Mouse (Mus musculus) kidney, embryonic 14.5 days (tissue): ENCODE measurements around the gene Vmn1r111. TPM values are rescaled to one million over a fixed set of nuclear protein-coding genes. Genes with fewer than 3 reads are reported as not detected.
"Not testable (repeated sequence)": the region's sequence is repeated elsewhere in the genome, so short reads cannot be mapped to it uniquely, and the experiment has no call there.

ENCODE experiments used
- ATAC-seq: fragments of 200-750 bp; cut with Nextera tagmentation; 2 replicates; pipeline ENCODE4 v1.8.0; 2017; ENCODE audit warnings: moderate number of reproducible peaks, mild to moderate bottlenecking, moderate TSS enrichment, moderate library complexity; ENCODE audit not compliant: low FRiP score, low TSS enrichment
- H3K27ac ChIP-seq: fragments of 300-500 bp; sonication (generic); 2 replicates; pipeline ENCODE4 v1.5.1; 2014; ENCODE audit warnings: low read depth, mild to moderate bottlenecking, low read length, moderate library complexity, mixed read lengths
- H3K27me3 ChIP-seq: fragments of 300-500 bp; sonication (generic); 2 replicates; pipeline ENCODE4 v1.6.1; 2014; ENCODE audit warnings: mild to moderate bottlenecking, low read length; ENCODE audit not compliant: control insufficient read depth, insufficient read depth
- H3K36me3 ChIP-seq: fragments of 300-500 bp; sonication (generic); 2 replicates; pipeline ENCODE4 v1.6.1; 2014; ENCODE audit warnings: low read length, mixed read lengths; ENCODE audit not compliant: control insufficient read depth, insufficient read depth
- H3K4me1 ChIP-seq: fragments of 300-500 bp; sonication (generic); 2 replicates; pipeline ENCODE4 v1.6.1; 2014; ENCODE audit warnings: low read length, mixed read lengths; ENCODE audit not compliant: control insufficient read depth, insufficient read depth
- H3K4me2 ChIP-seq: fragments of 300-500 bp; sonication (generic); replicated peaks from 2 replicates; pipeline ENCODE4 v1.6.1; 2014; ENCODE audit warnings: low read depth, mild to moderate bottlenecking, low read length
- H3K4me3 ChIP-seq: fragments of 300-500 bp; sonication (generic); 2 replicates; pipeline ENCODE4 v1.5.1; 2014; ENCODE audit warnings: mild to moderate bottlenecking, low read length
- H3K9ac ChIP-seq: fragments of 300-500 bp; sonication (generic); 2 replicates; pipeline ENCODE4 v1.6.1; 2014; ENCODE audit warnings: low read depth, mild to moderate bottlenecking, low read length, moderate library complexity
- H3K9me3 ChIP-seq: fragments of 300-500 bp; sonication (generic); 2 replicates; pipeline ENCODE4 v1.6.1; 2016; ENCODE audit warnings: low read length; ENCODE audit not compliant: control insufficient read depth
- WGBS: fragments of 180-500 bp; shearing (Covaris S2); extraction: QIAGEN DNeasy Blood & Tissue Kit; methylation state at CpG from one replicate; pipeline ENCODE4 v1.1.7; 2014; 5-methylcytosine and 5-hydroxymethylcytosine counted together
- polyA plus RNA-seq: library from polyadenylated mRNA; unstranded; fragments of >200 nt; fragmentation: Nextera tagmentation; extraction: Ambion mirVana; gene quantifications from 2 replicates; pipeline ENCODE4 v1.2.1, GENCODE M21; 2014

Vmn1r111 gene
- not detected in 2 replicates for polyA plus RNA-seq

GRCm38 (mm10) chr7:20703116-20703515 is at the start of gene Vmn1r111:
Vmn1r111 (minus strand) TSS chr7:20703216.
- not testable (repeated sequence) for H3K27ac ChIP-seq, H3K4me2 ChIP-seq, H3K4me3 ChIP-seq, H3K9me3 ChIP-seq, H3K4me1 ChIP-seq, H3K27me3 ChIP-seq, H3K36me3 ChIP-seq, ATAC-seq, H3K9ac ChIP-seq
- WGBS, result no CpG with 5 or more reads among the region's 2 CpGs

- WGBS, result no CpG with 5 or more reads among the region's 1 CpGs
- H3K9ac ChIP-seq, ATAC-seq: not testable (repeated sequence)
Observed at GRCm38 (mm10) chr7:20730524-20730923, 27.5 kb upstream of the Vmn1r111 start, which contains the start of gene Gm10668. Gm10668 (minus strand) TSS chr7:20730624.

GRCm38 (mm10) chr7:20668618-20669017 is 34.4 kb downstream of the Vmn1r111 start, which contains the start of gene Vmn1r107:
Vmn1r107 (plus strand) TSS chr7:20668918.
- H3K9me3 ChIP-seq, H3K27ac ChIP-seq, H3K36me3 ChIP-seq, ATAC-seq, H3K4me3 ChIP-seq, H3K9ac ChIP-seq, H3K4me1 ChIP-seq, H3K4me2 ChIP-seq, H3K27me3 ChIP-seq: not testable (repeated sequence)
- no CpG with 5 or more reads among the region's 3 CpGs for WGBS

More at GRCm38 (mm10) chr7:20730524-20730923, 27.5 kb upstream of the Vmn1r111 start, which contains the start of gene Gm10668:
- H3K36me3 ChIP-seq, H3K4me2 ChIP-seq, H3K4me1 ChIP-seq, H3K4me3 ChIP-seq, H3K27me3 ChIP-seq, H3K27ac ChIP-seq, H3K9me3 ChIP-seq: not testable (repeated sequence)

Other genes starting within 250 kb of the Vmn1r111 start
- gene Gm10670, start 228.3 kb downstream of the Vmn1r111 start, polyA plus RNA-seq, result not detected in 2 replicates
- gene Vmn1r103, start 192.7 kb downstream of the Vmn1r111 start, polyA plus RNA-seq, result not detected in 2 replicates
- gene Vmn1r104, start 169.4 kb downstream of the Vmn1r111 start, polyA plus RNA-seq, result not detected in 2 replicates
- not detected in 2 replicates for gene Gm5726, start 157.5 kb downstream of the Vmn1r111 start, polyA plus RNA-seq
- not detected in 2 replicates for gene Gm4141, start 127.0 kb downstream of the Vmn1r111 start, polyA plus RNA-seq
- not detected in 2 replicates for gene Gm4513, start 104.2 kb downstream of the Vmn1r111 start, polyA plus RNA-seq
- gene Vmn1r107, start 34.3 kb downstream of the Vmn1r111 start, polyA plus RNA-seq, result not detected in 2 replicates
- not detected in 2 replicates for gene Gm10668, start 27.4 kb upstream of the Vmn1r111 start, polyA plus RNA-seq
- not detected in 2 replicates for gene Vmn1r112, start 68.0 kb upstream of the Vmn1r111 start, polyA plus RNA-seq
- gene Vmn1r113, start 84.1 kb upstream of the Vmn1r111 start, polyA plus RNA-seq, result not detected in 2 replicates
- not detected in 2 replicates for gene Vmn1r114, start 109.0 kb upstream of the Vmn1r111 start, polyA plus RNA-seq
- not detected in 2 replicates for gene Vmn1r115, start 141.8 kb upstream of the Vmn1r111 start, polyA plus RNA-seq
- not detected in 2 replicates for gene Vmn1r116, start 169.0 kb upstream of the Vmn1r111 start, polyA plus RNA-seq
- gene Vmn1r117, start 180.9 kb upstream of the Vmn1r111 start, polyA plus RNA-seq, result not detected in 2 replicates
- gene Vmn1r118, start 209.1 kb upstream of the Vmn1r111 start, polyA plus RNA-seq, result not detected in 2 replicates